Mouse (Mus musculus) macrophage (primary cell): ENCODE measurements at regions not wholly inside any gene's neighbourhood (a gene's known extent, or its start where the extent isn't known, plus 50 kb on each side); places are given as distances from the start of the nearest gene placed in this dataset.

Experiments used
- H3K27ac ChIP-seq: fragments of 350-480 bp; formaldehyde crosslinking; 2 replicates; pipeline ENCODE4 v1.9.0; 2021
- H3K36me3 ChIP-seq: fragments of 350-480 bp; formaldehyde crosslinking; 2 replicates; pipeline ENCODE4 v1.9.0; 2021; ENCODE audit errors: inconsistent target
- H3K4me3 ChIP-seq: fragments of 350-480 bp; formaldehyde crosslinking; 2 replicates; pipeline ENCODE4 v1.9.0; 2021; ENCODE audit errors: inconsistent target
- H3K79me2 ChIP-seq: fragments of 350-480 bp; formaldehyde crosslinking; 2 replicates; pipeline ENCODE4 v1.9.0; 2021; ENCODE audit errors: inconsistent target
- WGBS: methylation state at CpG from one replicate; pipeline ENCODE4 v1.1.7; 2026; ENCODE audit warnings: inconsistent platforms; ENCODE audit not compliant: missing documents; 5-methylcytosine and 5-hydroxymethylcytosine counted together

GRCm38 (mm10) chr3:37842289-37842688 is 118.0 kb upstream of the Gm5148 start:
- Histone ChIP-seq H3K79me2 (no peaks in the 10 kb centered on the region), H3K36me3 (no peaks in the 10 kb centered on the region), H3K27ac (no peak overlapping the region), H3K4me3 (no peak overlapping the region)
- WGBS: 95% methylated on average over 7 of the region's 7 CpGs

GRCm38 (mm10) chr3:37838896-37839295 is 114.6 kb upstream of the Gm5148 start:
- H3K27ac ChIP-seq: no peak overlapping the region
- WGBS: 97% methylated on average over 10 of the region's 11 CpGs
- no peak overlapping the region for H3K4me3 ChIP-seq
- no peaks in the 10 kb centered on the region for H3K36me3 ChIP-seq
- H3K79me2 ChIP-seq: no peaks in the 10 kb centered on the region

GRCm38 (mm10) chr3:37836749-37837148 is 112.5 kb upstream of the Gm5148 start:
- H3K4me3 ChIP-seq: no peak overlapping the region

GRCm38 (mm10) chr3:37835687-37836086 is 111.4 kb upstream of the Gm5148 start:
- Histone ChIP-seq H3K79me2 (no peaks in the 10 kb centered on the region), H3K27ac (no peak overlapping the region), H3K4me3 (no peak overlapping the region), H3K36me3 (no peaks in the 10 kb centered on the region)
- 92% methylated on average over 2 of the region's 2 CpGs for WGBS

More at GRCm38 (mm10) chr3:37836749-37837148, 112.5 kb upstream of the Gm5148 start:
- no peaks in the 10 kb centered on the region for H3K79me2 ChIP-seq
- no peaks in the 10 kb centered on the region for H3K36me3 ChIP-seq
- 95% methylated on average over 5 of the region's 5 CpGs for WGBS
- H3K27ac ChIP-seq: no peak overlapping the region

GRCm38 (mm10) chr3:37835135-37835534 is 110.8 kb upstream of the Gm5148 start:
- Histone ChIP-seq H3K79me2 (no peaks in the 10 kb centered on the region), H3K27ac (no peak overlapping the region)
- 95% methylated on average over 5 of the region's 5 CpGs for WGBS

GRCm38 (mm10) chr3:37834626-37835025 is 110.3 kb upstream of the Gm5148 start:
- Histone ChIP-seq H3K4me3 (no peak overlapping the region), H3K27ac (no peak overlapping the region), H3K36me3 (no peaks in the 10 kb centered on the region), H3K79me2 (no peaks in the 10 kb centered on the region)
- WGBS: 83% methylated on average over 3 of the region's 3 CpGs

More at GRCm38 (mm10) chr3:37835135-37835534, 110.8 kb upstream of the Gm5148 start:
- Histone ChIP-seq H3K36me3 (no peaks in the 10 kb centered on the region), H3K4me3 (no peak overlapping the region)

- no peak overlapping the region for H3K4me3 ChIP-seq
- 65% methylated on average over 4 of the region's 4 CpGs for WGBS
- H3K36me3 ChIP-seq: no peaks in the 10 kb centered on the region
- no peak overlapping the region for H3K27ac ChIP-seq
- no peaks in the 10 kb centered on the region for H3K79me2 ChIP-seq
These were observed 109.1 kb upstream of the Gm5148 start for GRCm38 (mm10) chr3:37833387-37833786.

- 88% methylated on average over 1 of the region's 1 CpGs for WGBS
These were observed 103.3 kb upstream of the Gm5148 start for GRCm38 (mm10) chr3:37827546-37827945.

GRCm38 (mm10) chr3:37825602-37826001 is 101.3 kb upstream of the Gm5148 start:
- no peaks in the 10 kb centered on the region for H3K36me3 ChIP-seq
- 83% methylated on average over 4 of the region's 4 CpGs for WGBS
- H3K79me2 ChIP-seq: no peaks in the 10 kb centered on the region
- H3K4me3 ChIP-seq: no peak overlapping the region
- no peak overlapping the region for H3K27ac ChIP-seq

More at GRCm38 (mm10) chr3:37827546-37827945, 103.3 kb upstream of the Gm5148 start:
- H3K27ac ChIP-seq: no peak overlapping the region
- no peak overlapping the region for H3K4me3 ChIP-seq
- H3K79me2 ChIP-seq: no peaks in the 10 kb centered on the region
- no peaks in the 10 kb centered on the region for H3K36me3 ChIP-seq

GRCm38 (mm10) chr3:37824681-37825080 is 100.4 kb upstream of the Gm5148 start:
- Histone ChIP-seq H3K36me3 (no peaks in the 10 kb centered on the region), H3K4me3 (no peak overlapping the region), H3K79me2 (no peaks in the 10 kb centered on the region), H3K27ac (no peak overlapping the region)
- 95% methylated on average over 5 of the region's 5 CpGs for WGBS

- WGBS: 89% methylated on average over 3 of the region's 3 CpGs
- Histone ChIP-seq H3K79me2 (no peaks in the 10 kb centered on the region), H3K36me3 (no peaks in the 10 kb centered on the region), H3K4me3 (no peak overlapping the region), H3K27ac (no peak overlapping the region)
These were observed 95.2 kb upstream of the Gm5148 start for GRCm38 (mm10) chr3:37819503-37819902.

- Histone ChIP-seq H3K27ac (no peak overlapping the region), H3K36me3 (no peaks in the 10 kb centered on the region), H3K79me2 (no peaks in the 10 kb centered on the region), H3K4me3 (no peak overlapping the region)
- WGBS: 89% methylated on average over 3 of the region's 3 CpGs
These were observed 93.1 kb upstream of the Gm5148 start for GRCm38 (mm10) chr3:37817434-37817805.

GRCm38 (mm10) chr3:37816781-37817433 is 92.6 kb upstream of the Gm5148 start:
- H3K27ac ChIP-seq: no peak overlapping the region
- no peaks in the 10 kb centered on the region for H3K79me2 ChIP-seq
- no peaks in the 10 kb centered on the region for H3K36me3 ChIP-seq
- H3K4me3 ChIP-seq: no peak overlapping the region
- WGBS: 87% methylated on average over 6 of the region's 6 CpGs

GRCm38 (mm10) chr3:37815771-37816170 is 91.5 kb upstream of the Gm5148 start:
- WGBS: 95% methylated on average over 6 of the region's 6 CpGs
- no peaks in the 10 kb centered on the region for H3K36me3 ChIP-seq

GRCm38 (mm10) chr3:37812936-37813335 is 88.6 kb upstream of the Gm5148 start:
- Histone ChIP-seq H3K27ac (no peak overlapping the region), H3K79me2 (no peaks in the 10 kb centered on the region), H3K36me3 (no peaks in the 10 kb centered on the region), H3K4me3 (no peak overlapping the region)
- 93% methylated on average over 3 of the region's 3 CpGs for WGBS

More at GRCm38 (mm10) chr3:37815771-37816170, 91.5 kb upstream of the Gm5148 start:
- H3K27ac ChIP-seq: no peak overlapping the region
- H3K4me3 ChIP-seq: no peak overlapping the region
- no peaks in the 10 kb centered on the region for H3K79me2 ChIP-seq

- Histone ChIP-seq H3K27ac (no peak overlapping the region), H3K4me3 (no peak overlapping the region), H3K36me3 (no peaks in the 10 kb centered on the region), H3K79me2 (no peaks in the 10 kb centered on the region)
- WGBS: 96% methylated on average over 2 of the region's 2 CpGs
These were observed 87.1 kb upstream of the Gm5148 start for GRCm38 (mm10) chr3:37811429-37811828.
